Mouse (Mus musculus): Measurements from ENCODE around the gene Bco1.

GRCm38 (mm10) chr8:117164912-117165311 is 69.3 kb downstream of the Bco1 start:
- TF ChIP-seq EP300 (IDR thresholded peaks at IDR 0.05) (no peak), CTCF (IDR thresholded peaks at IDR 0.05) (no peak)
